Mouse (Mus musculus): Measurements from ENCODE around the gene S100a16.

GRCm38 (mm10) chr3:90550421-90550790 is 13.4 kb downstream of the S100a16 start:
- TF ChIP-seq CTCF (IDR thresholded peaks at IDR 0.05; ENCODE audit: extremely low read depth, insufficient read depth, low read length): no peak
- TF ChIP-seq POLR2A (IDR thresholded peaks at IDR 0.05; ENCODE audit: extremely low read depth, insufficient read depth, low read length): no peak
